Mouse (Mus musculus): ENCODE results near the gene Prss8.

DNA sequence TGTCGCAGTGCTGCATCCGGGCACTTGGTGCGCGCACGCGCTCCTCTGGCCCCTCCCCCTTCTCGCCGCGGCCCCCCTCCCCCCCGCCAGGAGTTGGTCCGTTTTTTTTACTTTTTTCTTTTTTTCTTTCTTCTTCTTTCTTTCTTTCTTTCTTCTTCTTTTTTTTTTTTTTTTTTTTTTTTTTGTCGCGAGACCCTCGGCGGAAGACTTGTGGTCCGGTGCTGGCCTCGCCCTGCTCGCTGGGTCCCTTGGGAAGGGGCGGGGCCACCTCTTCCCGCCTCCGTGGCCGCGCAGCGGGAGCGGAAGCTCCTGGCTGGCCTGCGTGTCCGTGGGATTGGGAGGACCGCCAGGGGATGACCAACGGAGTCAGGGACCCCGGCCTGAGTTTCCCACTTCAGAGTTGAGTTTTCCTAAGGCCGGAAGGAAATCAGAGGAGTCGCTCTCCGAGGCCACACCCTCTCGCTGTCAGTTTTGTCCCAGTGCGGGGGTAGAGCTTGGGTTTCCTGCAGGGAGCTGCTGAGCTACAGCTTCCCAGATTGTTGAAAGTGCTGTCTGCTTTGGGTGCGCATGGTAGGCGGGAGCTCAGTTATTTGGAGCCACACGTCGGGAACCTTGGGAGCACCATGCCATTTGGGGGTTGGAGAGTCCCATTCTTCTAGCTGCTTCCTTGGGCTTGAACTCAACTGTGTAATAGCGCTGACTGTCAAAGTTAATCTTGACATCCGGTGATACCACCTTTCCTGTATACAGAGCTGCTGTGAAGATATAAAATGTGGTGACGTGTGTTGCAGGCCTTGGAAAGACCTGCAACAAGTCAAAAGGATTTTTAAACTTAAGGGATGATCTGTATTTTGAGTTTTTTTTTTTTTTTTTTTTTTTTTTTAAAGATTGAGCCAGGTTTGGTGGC lies 38.3 kb upstream of the Prss8 start:
- TF ChIP-seq USF1 (IDR thresholded peaks at IDR 0.05; ENCODE audit: low read depth) (no peak), CTCF (IDR thresholded peaks at IDR 0.05; ENCODE audit: control insufficient read depth, insufficient read depth, insufficient read length) (no peak)
